Mouse (Mus musculus) C2C12 (cell line): ENCODE data around the gene Ncmap. TPM values are rescaled to one million over a fixed set of nuclear protein-coding genes. Genes with fewer than 3 reads are reported as not detected.

Experiments
- H3K27me3 ChIP-seq: one replicate; pipeline ENCODE4 v1.6.1; 2011; ENCODE audit not compliant: control insufficient read depth, insufficient read depth, insufficient read length
- H3K36me3 ChIP-seq: one replicate; pipeline ENCODE4 v1.6.1; 2011; ENCODE audit not compliant: control insufficient read depth, insufficient read depth
- H3K4me3 ChIP-seq: one replicate; pipeline ENCODE4 v1.5.1; 2011; ENCODE audit warnings: mild to moderate bottlenecking, control low read depth; ENCODE audit not compliant: poor library complexity, insufficient read depth, severe bottlenecking
- H3K79me2 ChIP-seq: one replicate; pipeline ENCODE4 v1.6.1; 2011; ENCODE audit not compliant: control insufficient read depth, insufficient read depth
- H3K79me3 ChIP-seq: one replicate; pipeline ENCODE4 v1.6.1; 2011; ENCODE audit warnings: low read depth, control low read depth
- H3ac ChIP-seq: one replicate; pipeline ENCODE3; 2011; ENCODE audit warnings: low read depth; ENCODE audit not compliant: control insufficient read depth, insufficient read length
- CEBPB ChIP-seq: IDR thresholded peaks from one replicate; pipeline ENCODE4 v1.6.1; 2011; ENCODE audit warnings: low read depth, mild to moderate bottlenecking, control low read depth, moderate library complexity
- CTCF ChIP-seq: IDR thresholded peaks from one replicate; pipeline ENCODE4 v1.5.1; 2011; ENCODE audit not compliant: control insufficient read depth, insufficient read depth, insufficient read length
- FOSL1 ChIP-seq: IDR thresholded peaks from one replicate; pipeline ENCODE4 v1.8.0; 2011; ENCODE audit warnings: mild to moderate bottlenecking, low read length; ENCODE audit not compliant: poor library complexity, insufficient read depth, severe bottlenecking
- MAX ChIP-seq: IDR thresholded peaks from one replicate; pipeline ENCODE4 v1.6.1; 2011; ENCODE audit warnings: mild to moderate bottlenecking, control low read depth
- MYOD1 ChIP-seq: IDR thresholded peaks from one replicate; pipeline ENCODE4 v1.6.1; 2011; ENCODE audit warnings: low read depth; ENCODE audit not compliant: control insufficient read depth, insufficient read length
- MYOG ChIP-seq: IDR thresholded peaks from one replicate; pipeline ENCODE4 v1.6.1; 2011; ENCODE audit not compliant: control insufficient read depth, insufficient read length; ENCODE audit errors: extremely low read depth
- USF1 ChIP-seq: IDR thresholded peaks from one replicate; pipeline ENCODE4 v1.6.1; 2011; ENCODE audit warnings: low read depth, mild to moderate bottlenecking, control low read depth, moderate library complexity
- polyA plus RNA-seq: library from polyadenylated mRNA; unstranded; fragments of >200 nt; fragmentation: generic; extraction: Trizol; gene quantifications from one replicate; pipeline ENCODE4 v1.2.1, GENCODE M21; 2012; ENCODE audit warnings: missing spikeins

The Ncmap gene
- polyA plus RNA-seq, 1 experiment: 0.02 TPM

GRCm38 (mm10) chr4:135396303-135396702 is 1.7 kb downstream of the Ncmap start:
- H3K36me3 ChIP-seq: no peaks in the 10 kb centered on the region
- no peak for TF ChIP-seq USF1
- no peak for TF ChIP-seq MYOG
- no peak for TF ChIP-seq CTCF
- TF ChIP-seq MAX: no peak
- no peak for TF ChIP-seq FOSL1
- TF ChIP-seq MYOD1: no peak
- TF ChIP-seq CEBPB: no peak
- peaks cover 31% of the 10 kb centered on the region for H3K27me3 ChIP-seq
- H3K79me3 ChIP-seq: no peaks in the 10 kb centered on the region
- no peaks in the 10 kb centered on the region for H3K79me2 ChIP-seq
- H3ac ChIP-seq: no peak overlapping the region
- H3K4me3 ChIP-seq: no peak overlapping the region

GRCm38 (mm10) chr4:135395375-135395774 is 2.7 kb downstream of the Ncmap start:
- H3K27me3 ChIP-seq: peaks cover 31% of the 10 kb centered on the region
- TF ChIP-seq MYOG (no peak), FOSL1 (no peak), MAX (no peak), USF1 (no peak), CTCF (no peak), MYOD1 (no peak), CEBPB (no peak)
- H3ac ChIP-seq: no peak overlapping the region
- H3K79me3 ChIP-seq: no peaks in the 10 kb centered on the region
- no peak overlapping the region for H3K4me3 ChIP-seq
- H3K36me3 ChIP-seq: no peaks in the 10 kb centered on the region
- H3K79me2 ChIP-seq: no peaks in the 10 kb centered on the region

- Histone ChIP-seq H3K27me3 (peaks cover 29% of the 10 kb centered on the region), H3K79me2 (no peaks in the 10 kb centered on the region), H3K4me3 (no peak overlapping the region), H3ac (no peak overlapping the region), H3K79me3 (no peaks in the 10 kb centered on the region), H3K36me3 (no peaks in the 10 kb centered on the region)
- TF ChIP-seq MAX: no peak
- TF ChIP-seq CEBPB: no peak
- TF ChIP-seq FOSL1: no peak
- TF ChIP-seq MYOG: no peak
- no peak for TF ChIP-seq USF1
- no peak for TF ChIP-seq CTCF
- no peak for TF ChIP-seq MYOD1
Observed at GRCm38 (mm10) chr4:135394666-135395065, 3.4 kb downstream of the Ncmap start.

GRCm38 (mm10) chr4:135393381-135393780 is 4.6 kb downstream of the Ncmap start:
- Histone ChIP-seq H3K36me3 (no peaks in the 10 kb centered on the region), H3K79me2 (no peaks in the 10 kb centered on the region), H3K27me3 (peaks cover 20% of the 10 kb centered on the region), H3K79me3 (no peaks in the 10 kb centered on the region), H3ac (no peak overlapping the region), H3K4me3 (no peak overlapping the region)
- no peak for TF ChIP-seq MAX
- no peak for TF ChIP-seq MYOD1
- TF ChIP-seq MYOG: no peak
- no peak for TF ChIP-seq USF1
- TF ChIP-seq CEBPB: no peak
- no peak for TF ChIP-seq FOSL1
- TF ChIP-seq CTCF: no peak

GRCm38 (mm10) chr4:135392801-135393200 is 5.2 kb downstream of the Ncmap start:
- H3K4me3 ChIP-seq: no peak overlapping the region
- H3K27me3 ChIP-seq: peaks cover 14% of the 10 kb centered on the region
- TF ChIP-seq CEBPB (no peak), FOSL1 (no peak), MYOD1 (no peak), USF1 (no peak), MYOG (no peak), MAX (no peak), CTCF (no peak)
- H3K79me3 ChIP-seq: no peaks in the 10 kb centered on the region
- H3K36me3 ChIP-seq: no peaks in the 10 kb centered on the region
- H3K79me2 ChIP-seq: no peaks in the 10 kb centered on the region
- H3ac ChIP-seq: no peak overlapping the region

- H3K4me3 ChIP-seq: no peak overlapping the region
- no peaks in the 10 kb centered on the region for H3K27me3 ChIP-seq
- TF ChIP-seq MAX (no peak), CEBPB (no peak), MYOG (no peak), MYOD1 (no peak), FOSL1 (no peak), USF1 (no peak)
- no peaks in the 10 kb centered on the region for H3K36me3 ChIP-seq
- H3K79me3 ChIP-seq: no peaks in the 10 kb centered on the region
- no peaks in the 10 kb centered on the region for H3K79me2 ChIP-seq
- H3ac ChIP-seq: no peak overlapping the region
Observed at GRCm38 (mm10) chr4:135391014-135391413, 7.0 kb downstream of the Ncmap start.
